Mouse (Mus musculus) embryonic fibroblast, embryonic 13.5 days (primary cell): ENCODE data around the gene Cops6.

Source experiments
- CTCF ChIP-seq: IDR thresholded peaks from 2 replicates; pipeline ENCODE4 v1.5.1; 2011; ENCODE audit warnings: mild to moderate bottlenecking, control low read depth, low read length, moderate library complexity, borderline replicate concordance; ENCODE audit not compliant: insufficient read depth
- POLR2A ChIP-seq: IDR thresholded peaks from 2 replicates; pipeline ENCODE4 v1.6.1; 2011; ENCODE audit warnings: low read depth, mild to moderate bottlenecking, control low read depth, low read length, moderate library complexity

- no peak for TF ChIP-seq CTCF
- no peak for TF ChIP-seq POLR2A
Observed at GRCm38 (mm10) chr5:138117199-138118015, 43.5 kb upstream of the Cops6 start.
